Mouse (Mus musculus): ENCODE measurements around the gene Cops4. TPM values are rescaled to one million over a fixed set of nuclear protein-coding genes. Genes with fewer than 3 reads are reported as not detected.
A peak's percentile ranks its signal among the peaks of the same experiment; 100 is the strongest.

Cops4 gene
- polyA plus RNA-seq, 1 experiment from 2014 or later, result 163 TPM

GRCm38 (mm10) chr5:100499243-100499642, 18.9 kb upstream of the Cops4 start:
- no peaks in the 10 kb centered on the region for H3K27me3 ChIP-seq (ENCODE audit: control insufficient read depth, insufficient read depth, low read length)
- no peak overlapping the region for H3K27ac ChIP-seq (ENCODE audit: low read length)
- peak overlapping the region; percentile 94 for H3K4me2 ChIP-seq (ENCODE audit: low read depth, low read length)
- H3K9ac ChIP-seq (ENCODE audit: low read length), result peak overlapping the region; percentile 78; the same call in 1 of the 2 replicates
- 19% methylated on average over 2 of the region's 2 CpGs for WGBS
- no peaks in the 10 kb centered on the region for H3K9me3 ChIP-seq (replicated peaks; ENCODE audit: control insufficient read depth, low read length)
- no peaks in the 10 kb centered on the region for H3K36me3 ChIP-seq (ENCODE audit: control insufficient read depth, insufficient read depth, low read length)
- H3K4me3 ChIP-seq (replicated peaks; ENCODE audit: low read length), result peak overlapping the region; percentile 88
- ATAC-seq (ENCODE audit: insufficient read depth, low FRiP score), result no peak
- H3K4me1 ChIP-seq (ENCODE audit: control insufficient read depth, insufficient read depth, low read length), result peaks cover 17% of the 10 kb centered on the region

- H3K4me3 ChIP-seq (replicated peaks; ENCODE audit: low read length), result peak overlapping the region; percentile 88
- H3K27ac ChIP-seq (ENCODE audit: low read length), result peak overlapping the region; percentile 83
- 1% methylated on average over 37 of the region's 41 CpGs for WGBS
- H3K27me3 ChIP-seq (ENCODE audit: control insufficient read depth, insufficient read depth, low read length), result no peaks in the 10 kb centered on the region
- H3K9me3 ChIP-seq (replicated peaks; ENCODE audit: control insufficient read depth, low read length), result no peaks in the 10 kb centered on the region
- H3K9ac ChIP-seq (ENCODE audit: low read length), result peak overlapping the region; percentile 78
- H3K4me2 ChIP-seq (ENCODE audit: low read depth, low read length), result peak overlapping the region; percentile 94
- peak; percentile 5; the same call in 1 of the 2 replicates for ATAC-seq (ENCODE audit: insufficient read depth, low FRiP score)
- H3K36me3 ChIP-seq (ENCODE audit: control insufficient read depth, insufficient read depth, low read length), result no peaks in the 10 kb centered on the region
- H3K4me1 ChIP-seq (ENCODE audit: control insufficient read depth, insufficient read depth, low read length), result peaks cover 17% of the 10 kb centered on the region
These were observed 18.2 kb upstream of the Cops4 start for GRCm38 (mm10) chr5:100499831-100500304.

- 0% methylated on average over 45 of the region's 60 CpGs for WGBS
- peak; percentile 94 for ATAC-seq (ENCODE audit: insufficient read depth, low FRiP score)
These were observed 17.6 kb upstream of the Cops4 start, which contains the start of gene Lin54 for GRCm38 (mm10) chr5:100500458-100500961. Gene Lin54, minus strand, starts transcription at chr5:100500639.

GRCm38 (mm10) chr5:100501267-100501666, 16.8 kb upstream of the Cops4 start:
- no peak for ATAC-seq (ENCODE audit: insufficient read depth, low FRiP score)
- Histone ChIP-seq H3K9me3 (replicated peaks; ENCODE audit: control insufficient read depth, low read length) (no peaks in the 10 kb centered on the region), H3K4me3 (replicated peaks; ENCODE audit: low read length) (no peak overlapping the region), H3K36me3 (ENCODE audit: control insufficient read depth, insufficient read depth, low read length) (no peaks in the 10 kb centered on the region), H3K4me1 (ENCODE audit: control insufficient read depth, insufficient read depth, low read length) (peaks cover 14% of the 10 kb centered on the region), H3K4me2 (ENCODE audit: low read depth, low read length) (no peak overlapping the region), H3K27ac (ENCODE audit: low read length) (no peak overlapping the region), H3K27me3 (ENCODE audit: control insufficient read depth, insufficient read depth, low read length) (no peaks in the 10 kb centered on the region), H3K9ac (ENCODE audit: low read length) (no peak overlapping the region)
- WGBS, result 68% methylated on average over 4 of the region's 4 CpGs

More at GRCm38 (mm10) chr5:100500458-100500961, 17.6 kb upstream of the Cops4 start, which contains the start of gene Lin54:
- Histone ChIP-seq H3K4me3 (replicated peaks; ENCODE audit: low read length) (peak within 1 kb of the TSS; percentile 88), H3K9me3 (replicated peaks; ENCODE audit: control insufficient read depth, low read length) (no peaks in the 10 kb centered on the region), H3K9ac (ENCODE audit: low read length) (peak within 1 kb of the TSS; percentile 78), H3K36me3 (ENCODE audit: control insufficient read depth, insufficient read depth, low read length) (no peaks in the 10 kb centered on the region), H3K27me3 (ENCODE audit: control insufficient read depth, insufficient read depth, low read length) (no peaks in the 10 kb centered on the region), H3K4me1 (ENCODE audit: control insufficient read depth, insufficient read depth, low read length) (peaks cover 14% of the 10 kb centered on the region), H3K4me2 (ENCODE audit: low read depth, low read length) (peak within 1 kb of the TSS; percentile 94), H3K27ac (ENCODE audit: low read length) (peak within 1 kb of the TSS; percentile 83)

- no peaks in the 10 kb centered on the region for H3K27me3 ChIP-seq (ENCODE audit: control insufficient read depth, insufficient read depth, low read length)
- no peaks in the 10 kb centered on the region for H3K4me1 ChIP-seq (ENCODE audit: control insufficient read depth, insufficient read depth, low read length)
- no peak overlapping the region for H3K4me2 ChIP-seq (ENCODE audit: low read depth, low read length)
- no peak overlapping the region for H3K4me3 ChIP-seq (replicated peaks; ENCODE audit: low read length)
- WGBS, result 60% methylated on average over 11 of the region's 11 CpGs
- no peak for ATAC-seq (ENCODE audit: insufficient read depth, low FRiP score)
- no peaks in the 10 kb centered on the region for H3K9me3 ChIP-seq (replicated peaks; ENCODE audit: control insufficient read depth, low read length)
- H3K27ac ChIP-seq (ENCODE audit: low read length), result no peak overlapping the region
- no peaks in the 10 kb centered on the region for H3K36me3 ChIP-seq (ENCODE audit: control insufficient read depth, insufficient read depth, low read length)
- H3K9ac ChIP-seq (ENCODE audit: low read length), result no peak overlapping the region
These were observed 8.9 kb upstream of the Cops4 start for GRCm38 (mm10) chr5:100509247-100509646.

- no peak overlapping the region for H3K9ac ChIP-seq (ENCODE audit: low read length)
- H3K36me3 ChIP-seq (ENCODE audit: control insufficient read depth, insufficient read depth, low read length), result no peaks in the 10 kb centered on the region
- H3K4me2 ChIP-seq (ENCODE audit: low read depth, low read length), result no peak overlapping the region
- no peaks in the 10 kb centered on the region for H3K9me3 ChIP-seq (replicated peaks; ENCODE audit: control insufficient read depth, low read length)
- H3K27ac ChIP-seq (ENCODE audit: low read length), result no peak overlapping the region
- no peaks in the 10 kb centered on the region for H3K27me3 ChIP-seq (ENCODE audit: control insufficient read depth, insufficient read depth, low read length)
- no peaks in the 10 kb centered on the region for H3K4me1 ChIP-seq (ENCODE audit: control insufficient read depth, insufficient read depth, low read length)
- no peak overlapping the region for H3K4me3 ChIP-seq (replicated peaks; ENCODE audit: low read length)
- no peak for ATAC-seq (ENCODE audit: insufficient read depth, low FRiP score)
These were observed 5.5 kb upstream of the Cops4 start for GRCm38 (mm10) chr5:100512576-100512975.

- H3K9me3 ChIP-seq (replicated peaks; ENCODE audit: control insufficient read depth, low read length), result no peaks in the 10 kb centered on the region
- no peaks in the 10 kb centered on the region for H3K36me3 ChIP-seq (ENCODE audit: control insufficient read depth, insufficient read depth, low read length)
- H3K9ac ChIP-seq (ENCODE audit: low read length), result peak overlapping the region; percentile 88
- peak overlapping the region; percentile 70 for H3K4me3 ChIP-seq (replicated peaks; ENCODE audit: low read length)
- peak overlapping the region; percentile 69 for H3K4me2 ChIP-seq (ENCODE audit: low read depth, low read length)
- ATAC-seq (ENCODE audit: insufficient read depth, low FRiP score), result no peak
- WGBS, result 9% methylated on average over 5 of the region's 5 CpGs
- H3K4me1 ChIP-seq (ENCODE audit: control insufficient read depth, insufficient read depth, low read length), result peaks cover 12% of the 10 kb centered on the region
- no peaks in the 10 kb centered on the region for H3K27me3 ChIP-seq (ENCODE audit: control insufficient read depth, insufficient read depth, low read length)
- H3K27ac ChIP-seq (ENCODE audit: low read length), result 0 out of 2 replicates have a peak overlapping the region, but pooled peaks have one; percentile 72
These were observed 910 bp downstream of the Cops4 start for GRCm38 (mm10) chr5:100519027-100519411.

- no peaks in the 10 kb centered on the region for H3K27me3 ChIP-seq (ENCODE audit: control insufficient read depth, insufficient read depth, low read length)
- H3K4me2 ChIP-seq (ENCODE audit: low read depth, low read length), result peak overlapping the region; percentile 40; the same call in 1 of the 2 replicates
- 85% methylated on average over 2 of the region's 2 CpGs for WGBS
- H3K9me3 ChIP-seq (replicated peaks; ENCODE audit: control insufficient read depth, low read length), result no peaks in the 10 kb centered on the region
- no peak for ATAC-seq (ENCODE audit: insufficient read depth, low FRiP score)
- peaks cover 12% of the 10 kb centered on the region for H3K4me1 ChIP-seq (ENCODE audit: control insufficient read depth, insufficient read depth, low read length)
- peak overlapping the region; percentile 23; the same call in 1 of the 2 replicates for H3K9ac ChIP-seq (ENCODE audit: low read length)
- H3K4me3 ChIP-seq (replicated peaks; ENCODE audit: low read length), result no peak overlapping the region
- no peak overlapping the region for H3K27ac ChIP-seq (ENCODE audit: low read length)
- H3K36me3 ChIP-seq (ENCODE audit: control insufficient read depth, insufficient read depth, low read length), result 0 out of 2 replicates have a peak, but pooled peaks cover 2% of the 10 kb centered on the region
These were observed 2.1 kb downstream of the Cops4 start for GRCm38 (mm10) chr5:100520223-100520622.

- H3K4me3 ChIP-seq (replicated peaks; ENCODE audit: low read length), result no peak overlapping the region
- H3K9me3 ChIP-seq (replicated peaks; ENCODE audit: control insufficient read depth, low read length), result no peaks in the 10 kb centered on the region
- ATAC-seq (ENCODE audit: insufficient read depth, low FRiP score), result no peak
- WGBS, result 89% methylated on average over 1 of the region's 1 CpGs
- H3K27me3 ChIP-seq (ENCODE audit: control insufficient read depth, insufficient read depth, low read length), result no peaks in the 10 kb centered on the region
- peaks cover 15% of the 10 kb centered on the region for H3K4me1 ChIP-seq (ENCODE audit: control insufficient read depth, insufficient read depth, low read length)
- H3K9ac ChIP-seq (ENCODE audit: low read length), result no peak overlapping the region
- peaks cover 2% of the 10 kb centered on the region; the same call in 1 of the 2 replicates for H3K36me3 ChIP-seq (ENCODE audit: control insufficient read depth, insufficient read depth, low read length)
- no peak overlapping the region for H3K27ac ChIP-seq (ENCODE audit: low read length)
- H3K4me2 ChIP-seq (ENCODE audit: low read depth, low read length), result no peak overlapping the region
These were observed 5.2 kb downstream of the Cops4 start for GRCm38 (mm10) chr5:100523331-100523730.

Data from stomach, embryonic 16.5 days (tissue).